Mouse (Mus musculus): ENCODE results near the gene Dcxr.
"Not testable (repeated sequence)": the region's sequence is repeated elsewhere in the genome, so short reads cannot be mapped to it uniquely, and the experiment has no call there.

Dcxr gene

GRCm38 (mm10) chr11:120710672-120711071, 16.4 kb downstream of the Dcxr start:
- DNase-seq (ENCODE audit: low read depth, low spot score): no peak

- DNase-seq (ENCODE audit: low read depth, low spot score): no peak
Measured at GRCm38 (mm10) chr11:120709551-120709950, 17.5 kb downstream of the Dcxr start.

- DNase-seq (ENCODE audit: low read depth, low spot score): no peak
Measured at GRCm38 (mm10) chr11:120707969-120708368, 19.1 kb downstream of the Dcxr start.

GRCm38 (mm10) chr11:120707225-120707624, 19.9 kb downstream of the Dcxr start:
- DNase-seq (ENCODE audit: low read depth, low spot score): no peak

GRCm38 (mm10) chr11:120706120-120706519, 21.0 kb downstream of the Dcxr start:
- DNase-seq (ENCODE audit: low read depth, low spot score): no peak

- no peak for DNase-seq (ENCODE audit: low read depth, low spot score)
Measured at GRCm38 (mm10) chr11:120704486-120705325, 22.4 kb downstream of the Dcxr start.

- DNase-seq (ENCODE audit: low read depth, low spot score): no peak
Measured at GRCm38 (mm10) chr11:120703696-120704454, 23.2 kb downstream of the Dcxr start.

GRCm38 (mm10) chr11:120697741-120698140, 29.3 kb downstream of the Dcxr start:
- DNase-seq (ENCODE audit: low read depth, low spot score): no peak

- no peak for DNase-seq (ENCODE audit: low read depth, low spot score)
Measured at GRCm38 (mm10) chr11:120696568-120696967, 30.5 kb downstream of the Dcxr start.

GRCm38 (mm10) chr11:120695641-120696040, 31.4 kb downstream of the Dcxr start:
- no peak for DNase-seq (ENCODE audit: low read depth, low spot score)

GRCm38 (mm10) chr11:120695184-120695583, 31.9 kb downstream of the Dcxr start:
- DNase-seq (ENCODE audit: low read depth, low spot score): no peak

- DNase-seq (ENCODE audit: low read depth, low spot score): no peak
Measured at GRCm38 (mm10) chr11:120693461-120693860, 33.6 kb downstream of the Dcxr start.

- no peak for DNase-seq (ENCODE audit: low read depth, low spot score)
Measured at GRCm38 (mm10) chr11:120692471-120693011, 34.5 kb downstream of the Dcxr start.

- no peak for DNase-seq (ENCODE audit: low read depth, low spot score)
Measured at GRCm38 (mm10) chr11:120689365-120689764, 37.7 kb downstream of the Dcxr start.

GRCm38 (mm10) chr11:120686650-120687272, 40.3 kb downstream of the Dcxr start:
- DNase-seq (ENCODE audit: low read depth, low spot score): no peak

GRCm38 (mm10) chr11:120684660-120685059, 42.4 kb downstream of the Dcxr start:
- DNase-seq (ENCODE audit: low read depth, low spot score): no peak

- DNase-seq (ENCODE audit: low read depth, low spot score): no peak
Measured at GRCm38 (mm10) chr11:120684086-120684485, 43.0 kb downstream of the Dcxr start.

- DNase-seq (ENCODE audit: low read depth, low spot score): no peak
Measured at GRCm38 (mm10) chr11:120683536-120683935, 43.5 kb downstream of the Dcxr start.

GRCm38 (mm10) chr11:120682683-120683082, 44.4 kb downstream of the Dcxr start:
- no peak for DNase-seq (ENCODE audit: low read depth, low spot score)

GRCm38 (mm10) chr11:120679909-120680308, 47.2 kb downstream of the Dcxr start:
- no peak for DNase-seq (ENCODE audit: low read depth, low spot score)

GRCm38 (mm10) chr11:120676951-120677350, 50.1 kb downstream of the Dcxr start:
- no peak for DNase-seq (ENCODE audit: low read depth, low spot score)

GRCm38 (mm10) chr11:120675875-120676274, 51.2 kb downstream of the Dcxr start:
- DNase-seq (ENCODE audit: low read depth, low spot score): not testable (repeated sequence)
